ENCODE assay signal across 11 mouse cellular contexts in genomic region chr2:139883581-139884263, GRCm38 (mm10).
DNase-seq lines count a peak whose midpoint lies in the region; ATAC-seq lines count a peak whose summit lies in the region.
"Had no signal": no experiment of that assay in that cellular context is flagged by ENCODE, and none has a peak within 500 bp of the region (broad histone marks: within the 10 kb centered on the region; RNA-seq: fewer than 3 reads in every experiment).

No protein-coding gene starts in this region.

- no peaks in the 10 kb centered on the region for H3K36me3 ChIP-seq in lung, embryonic 15.5 days
- H3K36me3 ChIP-seq: embryonic facial prominence, embryonic 12.5 days had no signal

- peaks cover 5% of the 10 kb centered on the region; the same call in 1 of the 2 replicates for H3K4me1 ChIP-seq in lung, embryonic 15.5 days
- H3K4me1 ChIP-seq: embryonic facial prominence, embryonic 12.5 days had no signal

- ATAC-seq in lung, embryonic 15.5 days (ENCODE audit: borderline replicate concordance, extremely low read depth, low FRiP score, low TSS enrichment) = peak; percentile 91
- ATAC-seq in inflammation-experienced regulatory T-cells, adult 6 months = no peak

- no peaks in the 10 kb centered on the region for H3K27me3 ChIP-seq in lung, embryonic 15.5 days
- H3K27me3 ChIP-seq: embryonic facial prominence, embryonic 12.5 days had no signal

- peak overlapping the region; percentile 76 for H3K27ac ChIP-seq in lung, embryonic 15.5 days
- H3K27ac ChIP-seq: embryonic facial prominence, embryonic 12.5 days had no signal

- H3K9ac ChIP-seq in lung, embryonic 15.5 days = no peak overlapping the region
- H3K9ac ChIP-seq: embryonic facial prominence, embryonic 12.5 days had no signal

- WGBS in lung, embryonic 15.5 days = 43% methylated on average over 7 of the region's 7 CpGs

- intact Hi-C loops in heart, postnatal 10 days (cut with DNase I) = no loop called here
- intact Hi-C loops in heart, postnatal 25 days (cut with DNase I) = no loop called here

- DNase-seq in heart, postnatal 10 days = peak; percentile 4 to 14
- DNase-seq in heart, postnatal 25 days (ENCODE audit: low spot score) = no peak
- DNase-seq in cerebellum, adult 11 months = peak; percentile 12
- DNase-seq in fibroblast of lung, adult 2 months (ENCODE audit: low read depth) = peak; percentile 27
- no peak for DNase-seq in c-Kit-positive CD71-positive TER-119-positive erythroid progenitor cells, embryonic 14.5 days (ENCODE audit: low spot score)
- no peak for DNase-seq in kidney, postnatal 14 days
- DNase-seq: thymus, adult 18-20 months had no signal

- no peaks in the 10 kb centered on the region for H3K9me3 ChIP-seq in lung, embryonic 15.5 days
- H3K9me3 ChIP-seq: embryonic facial prominence, embryonic 12.5 days had no signal

- no peak overlapping the region for H3K4me2 ChIP-seq in lung, embryonic 15.5 days
- H3K4me2 ChIP-seq: embryonic facial prominence, embryonic 12.5 days; heart, embryonic 11.5 days had no signal

- no peak overlapping the region for H3K4me3 ChIP-seq in lung, embryonic 15.5 days
- H3K4me3 ChIP-seq: embryonic facial prominence, embryonic 12.5 days had no signal

Comparison
In these comparisons a context has a peak if more than half of its experiments do, and no peak if none do; other contexts are left out.
1. DNase-seq: peak in heart, postnatal 10 days (2 of 2), cerebellum, adult 11 months (single experiment) and fibroblast of lung, adult 2 months (single experiment); none in heart, postnatal 25 days (single experiment), c-Kit-positive CD71-positive TER-119-positive erythroid progenitor cells, embryonic 14.5 days (single experiment) and kidney, postnatal 14 days (single experiment).